Mouse (Mus musculus) cerebellum, postnatal 25 days (tissue): ENCODE results near the gene Bnip2.

ENCODE experiments used
- DNase-seq, 2 experiments: peaks; one replicate each; pipeline ENCODE4 v3.0.0; 2021; ENCODE audit warnings: mixed read lengths in 2 of 2

Bnip2 gene

DNA sequence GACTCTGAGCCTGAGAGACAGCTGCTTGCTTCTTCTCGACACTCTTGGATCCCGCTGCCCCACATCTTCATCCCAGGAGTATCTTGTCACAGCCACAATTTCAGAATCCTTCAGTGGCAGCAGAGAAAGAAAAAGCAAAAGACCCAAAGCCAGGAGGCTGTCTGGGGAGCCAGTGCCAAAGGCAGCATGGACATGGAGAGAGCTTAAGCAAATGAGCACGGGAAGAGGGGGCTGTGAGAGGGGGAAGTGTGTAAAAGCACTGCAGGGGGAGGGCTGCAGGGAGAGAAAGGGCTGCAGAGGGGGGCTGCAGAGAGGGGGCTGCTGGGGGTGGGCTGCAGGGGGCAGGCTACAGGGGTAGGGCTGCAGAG lies 60.1 kb downstream of the Bnip2 start:
- DNase-seq: no peak

DNA sequence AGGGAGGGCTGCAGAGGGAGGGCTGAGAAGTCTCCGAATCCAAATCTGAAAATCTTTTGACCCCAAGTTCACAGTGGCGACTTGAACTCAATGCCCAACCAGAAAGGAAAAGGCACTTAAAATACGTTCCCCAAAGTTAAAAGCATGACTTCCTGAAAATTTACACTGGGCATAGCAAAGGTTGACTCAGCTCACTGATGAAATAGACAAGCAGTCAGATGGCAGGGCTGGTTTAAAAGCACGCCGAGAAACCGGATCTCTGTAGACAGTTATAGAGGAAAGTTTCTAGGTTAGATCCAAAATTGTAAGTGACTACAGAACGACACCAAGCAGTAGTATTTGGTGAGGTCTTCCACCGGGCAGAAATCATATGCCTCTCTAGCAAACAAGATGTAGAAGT lies 60.6 kb downstream of the Bnip2 start:
- no peak for DNase-seq

DNA sequence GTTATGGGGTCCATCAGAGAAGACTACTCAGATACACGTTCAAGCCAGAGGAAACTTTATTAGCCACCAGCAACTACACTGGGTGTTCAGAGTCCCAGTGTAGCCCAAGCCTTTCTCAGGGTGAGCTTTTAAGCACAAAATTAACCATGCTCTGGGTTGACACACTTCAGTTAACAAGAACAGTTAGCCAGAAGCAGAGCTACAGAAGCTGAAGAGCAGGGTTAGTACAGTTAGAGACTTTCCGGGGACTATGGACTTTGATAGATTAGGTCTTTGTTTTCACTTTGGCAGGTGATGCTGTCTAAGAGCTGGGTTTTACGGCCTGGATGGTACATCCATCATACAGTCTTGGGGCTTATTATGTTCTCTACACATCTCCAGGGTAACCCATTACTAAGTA lies 63.5 kb downstream of the Bnip2 start:
- no peak for DNase-seq

DNA sequence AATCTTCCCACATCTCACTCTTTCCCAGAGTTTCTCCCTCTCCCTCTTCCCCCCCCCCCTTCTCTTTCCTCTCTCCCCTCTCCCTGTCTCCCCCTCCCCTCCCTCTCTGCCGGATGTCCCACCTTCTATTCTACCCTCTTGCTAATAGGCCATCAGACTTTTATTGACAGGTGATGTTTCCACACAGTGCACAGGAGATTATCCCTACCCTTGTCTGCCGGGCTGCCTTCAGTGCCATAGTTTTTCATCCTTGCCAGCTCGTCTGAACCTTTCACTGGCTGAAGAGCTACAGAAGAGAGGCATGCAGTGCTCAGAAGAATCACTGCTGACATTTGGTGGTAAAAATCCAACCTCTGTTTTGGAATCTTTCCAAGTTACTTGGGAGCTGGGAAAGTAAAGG lies 64.1 kb downstream of the Bnip2 start:
- no peak for DNase-seq
